Mouse (Mus musculus): ENCODE results near the gene Ntrk3.

The Ntrk3 gene

DNA sequence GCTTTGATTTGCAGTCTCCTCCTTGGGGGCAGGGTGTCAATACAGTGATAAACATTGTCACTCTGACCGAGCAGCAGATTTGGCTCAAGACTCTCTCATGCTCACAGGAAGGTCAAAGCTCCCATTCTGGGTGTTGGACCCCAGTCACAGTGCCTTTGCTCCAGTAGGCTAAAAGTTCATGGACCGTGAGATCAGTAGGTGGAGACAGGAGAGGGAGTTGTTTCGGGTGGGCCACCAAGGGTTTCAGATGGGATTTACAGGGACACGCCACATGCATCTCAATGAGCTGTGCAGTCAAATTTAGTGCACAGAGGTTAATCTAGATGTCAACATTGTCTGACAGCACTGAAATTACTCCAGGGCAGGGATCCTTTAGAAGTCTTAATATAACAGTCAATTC is 552.2 kb downstream of the Ntrk3 start:
- DNase-seq (ENCODE audit: low spot score) = no peak

DNA sequence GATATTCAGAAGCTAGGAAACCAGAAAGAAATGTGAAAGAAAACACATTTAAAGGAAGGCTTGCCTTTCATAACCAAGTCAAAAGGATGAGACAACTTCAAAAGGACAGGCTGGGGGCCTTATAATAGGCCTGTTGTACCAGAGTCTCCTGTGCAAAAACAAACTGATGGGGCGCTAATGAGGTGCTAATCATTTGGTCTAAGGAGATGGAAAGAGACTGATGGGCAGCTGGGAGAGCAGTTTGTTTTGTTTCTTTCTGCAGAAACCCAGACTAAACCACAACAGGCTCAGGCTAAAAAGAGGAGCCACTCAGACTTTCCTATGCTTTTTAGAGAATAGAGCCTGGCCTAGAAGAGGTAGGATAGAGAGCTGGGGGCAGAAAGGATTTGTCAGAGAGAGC is 554.4 kb downstream of the Ntrk3 start:
- DNase-seq (ENCODE audit: low spot score) = no peak

DNA sequence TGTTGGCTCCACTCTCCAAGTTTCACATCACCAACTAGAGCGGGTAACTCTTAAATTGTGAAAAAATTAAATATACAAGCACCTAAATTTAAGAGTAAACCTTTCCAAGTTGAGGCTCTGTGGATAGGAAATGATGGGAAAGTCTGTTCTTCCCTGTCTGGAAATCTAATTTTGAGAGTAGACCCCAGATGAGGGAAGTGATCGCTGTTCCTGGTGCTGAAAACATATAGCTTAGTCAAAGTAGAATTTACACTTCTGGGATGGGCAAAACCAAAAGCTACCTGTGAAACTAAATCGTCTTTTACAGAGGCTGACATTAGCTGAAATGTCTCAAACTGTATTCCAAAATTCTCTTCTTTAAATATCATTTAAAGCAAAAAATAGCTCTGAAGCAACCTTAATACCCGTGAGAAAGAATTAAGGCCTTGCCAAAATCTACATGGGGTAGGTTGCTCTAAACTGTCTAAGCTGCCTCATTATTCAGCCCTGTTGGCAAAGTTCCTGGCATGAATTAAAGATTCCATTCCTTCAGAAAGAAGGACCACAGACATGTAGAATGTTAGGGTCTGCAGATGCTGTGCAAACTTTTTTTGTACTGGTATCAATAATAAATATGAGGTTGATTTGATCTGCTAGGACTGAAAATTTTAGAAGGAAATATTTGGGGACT is 557.7 kb downstream of the Ntrk3 start:
- DNase-seq (ENCODE audit: low spot score) = no peak

DNA sequence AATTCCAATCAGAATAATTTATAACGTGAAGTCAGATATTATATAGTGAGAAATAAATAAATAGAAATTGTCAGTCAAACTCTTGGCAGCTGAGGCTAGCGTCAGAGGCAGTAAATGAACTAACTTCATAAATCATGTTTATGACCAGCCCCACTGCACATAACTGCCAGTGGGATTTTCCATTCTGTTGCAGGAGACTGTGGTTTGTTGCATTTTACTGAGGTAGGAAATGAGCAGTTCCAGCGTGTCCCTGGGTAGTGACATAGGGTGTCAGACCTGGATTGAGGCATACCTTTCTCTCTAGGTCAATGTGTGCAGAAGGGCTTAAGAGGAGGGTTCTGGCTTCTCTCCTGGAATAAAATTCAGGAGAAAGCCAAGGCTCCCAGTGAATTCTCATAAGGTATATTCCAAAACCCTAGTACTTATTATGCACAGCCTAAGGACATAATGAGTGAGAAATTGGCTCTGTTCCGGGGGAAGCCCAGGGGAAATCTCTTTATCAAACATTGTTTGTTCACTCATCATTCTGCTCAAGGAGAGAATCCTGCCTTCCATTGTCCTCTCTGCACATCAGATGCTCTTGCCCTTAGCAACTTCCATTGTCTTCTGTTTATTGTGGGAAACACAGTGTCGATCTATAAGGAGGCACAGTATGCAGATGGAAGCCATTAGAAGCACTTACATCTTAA is 565.4 kb downstream of the Ntrk3 start:
- no peak for DNase-seq (ENCODE audit: low spot score)

DNA sequence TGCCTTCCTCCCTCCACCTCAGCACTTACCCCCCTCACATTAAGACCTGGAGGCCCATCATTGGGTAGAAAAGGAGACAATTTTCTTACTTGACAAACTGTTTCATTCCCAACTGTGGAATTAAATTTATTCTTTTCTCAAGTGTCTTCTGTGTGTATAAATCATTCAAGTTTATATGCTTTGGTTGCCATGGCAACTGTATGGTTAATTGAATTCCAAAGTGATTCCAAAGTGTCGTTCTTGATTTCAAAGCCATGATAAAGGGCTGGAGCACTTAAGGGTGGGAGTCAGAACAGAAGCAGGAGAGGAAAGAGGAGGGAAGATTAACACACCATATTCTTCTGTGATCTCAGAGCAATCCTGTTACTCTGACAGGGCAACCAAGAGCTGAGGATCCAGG is 572.3 kb downstream of the Ntrk3 start:
- no peak for DNase-seq (ENCODE audit: low spot score)

DNA sequence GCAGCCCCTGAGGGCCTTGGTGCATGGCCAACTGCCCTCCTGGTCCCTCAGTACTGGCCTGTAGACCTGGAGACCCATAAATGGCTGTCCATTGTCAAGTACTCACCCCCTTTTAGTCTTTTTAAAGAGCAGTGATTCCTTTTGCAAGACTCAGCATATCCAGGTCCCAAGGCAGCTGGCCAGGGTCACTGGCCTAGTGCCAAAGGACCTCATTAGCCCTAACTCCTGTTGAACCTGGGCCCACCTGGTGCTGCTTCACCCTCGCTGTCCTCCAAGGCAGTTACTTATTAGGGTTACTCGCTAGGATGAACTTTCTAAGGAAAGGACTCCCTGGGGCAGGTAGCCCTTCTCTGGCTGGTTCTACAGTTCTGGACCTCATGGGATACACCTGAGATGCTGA is 579.9 kb downstream of the Ntrk3 start:
- DNase-seq (ENCODE audit: low spot score) = no peak

DNA sequence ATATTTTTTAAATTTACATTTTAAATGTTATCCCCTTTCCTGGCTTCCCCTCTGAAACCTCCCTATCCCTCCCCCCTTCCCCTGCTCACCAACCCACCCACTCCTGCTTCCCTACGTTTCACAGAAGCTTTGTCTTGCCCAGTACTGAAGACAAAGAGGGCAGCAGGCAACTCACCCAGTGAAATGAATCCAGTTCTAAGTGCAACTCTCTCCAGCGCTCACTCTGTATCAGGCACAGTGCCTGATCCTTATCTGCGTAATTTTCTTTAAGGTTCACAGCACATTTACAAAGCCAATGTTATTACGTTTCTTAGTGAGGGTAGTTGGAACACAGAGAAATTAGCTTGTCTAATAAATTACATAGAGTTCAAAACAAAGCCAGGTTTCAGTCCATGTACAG is 592.6 kb downstream of the Ntrk3 start:
- no peak for DNase-seq (ENCODE audit: low spot score)

DNA sequence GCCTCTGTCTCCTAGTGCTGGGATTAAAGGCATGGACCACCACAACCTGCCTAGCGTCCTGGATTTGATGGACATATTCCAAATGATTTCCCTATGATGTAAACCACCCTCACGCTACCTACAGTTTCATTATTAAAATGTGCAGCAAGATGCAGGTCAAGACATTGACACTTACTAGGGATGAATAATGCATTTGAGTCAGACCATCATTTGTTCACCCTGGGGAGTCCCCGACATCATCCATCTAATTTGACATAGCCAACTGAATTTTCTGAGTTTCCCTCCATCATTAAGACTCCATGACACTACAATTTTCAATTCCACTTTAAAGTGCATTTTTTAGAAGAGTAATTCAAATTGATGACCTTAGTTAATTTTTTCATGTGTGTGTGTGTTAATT is 593.0 kb downstream of the Ntrk3 start:
- no peak for DNase-seq (ENCODE audit: low spot score)

DNA sequence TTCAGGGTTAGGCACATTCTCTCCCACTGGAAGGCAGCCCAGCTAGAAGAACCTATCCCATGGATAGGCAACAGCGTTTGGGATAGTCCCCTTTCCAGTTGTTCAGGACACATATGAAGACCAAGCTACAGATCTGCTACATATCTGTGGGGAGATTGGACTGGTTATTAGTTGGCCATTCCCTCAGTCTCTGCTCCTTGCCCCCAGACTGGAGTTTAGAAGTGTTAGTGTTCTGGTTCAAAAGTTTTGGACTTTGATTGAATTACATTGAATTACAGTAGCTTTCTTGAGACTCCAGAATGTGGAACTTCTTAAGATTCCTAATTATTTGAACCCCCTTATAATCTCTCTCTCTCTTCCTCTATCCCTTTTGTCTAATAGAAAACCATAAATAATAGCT is 607.8 kb downstream of the Ntrk3 start:
- DNase-seq (ENCODE audit: low spot score) = no peak
